In genomic region chr11:99339299-99339847, GRCm38 (mm10) we compare ENCODE assay signal across 22 mouse cellular contexts. TPM values are rescaled to one million over a fixed set of nuclear protein-coding genes. Genes with fewer than 3 reads are reported as not detected.
DNase-seq lines count a peak whose midpoint lies in the region; ATAC-seq lines count a peak whose summit lies in the region.
"Had no signal": no experiment of that assay in that cellular context is flagged by ENCODE, and none has a peak within 500 bp of the region (broad histone marks: within the 10 kb centered on the region; RNA-seq: fewer than 3 reads in every experiment).

No protein-coding gene starts in this region.

- H3K4me3 ChIP-seq in embryonic facial prominence, embryonic 14.5 days (ENCODE audit: low read depth, low read length): no peak overlapping the region
- H3K4me3 ChIP-seq in embryonic facial prominence, embryonic 10.5 days: no peak overlapping the region
- no peak overlapping the region for H3K4me3 ChIP-seq in hindbrain, embryonic 13.5 days
- no peak overlapping the region for H3K4me3 ChIP-seq in midbrain, embryonic 14.5 days (replicated peaks; ENCODE audit: low read depth, low read length)
- H3K4me3 ChIP-seq in kidney, embryonic 14.5 days (ENCODE audit: low read length): no peak overlapping the region
- H3K4me3 ChIP-seq: embryonic facial prominence, embryonic 12.5 days; heart, embryonic 13.5 days; megakaryocyte, embryonic 14.5 days; neural tube, embryonic 12.5 days had no signal

- no peaks in the 10 kb centered on the region for H3K9me3 ChIP-seq in embryonic facial prominence, embryonic 14.5 days (ENCODE audit: control insufficient read depth, low read length)
- H3K9me3 ChIP-seq in embryonic facial prominence, embryonic 10.5 days: no peaks in the 10 kb centered on the region
- H3K9me3 ChIP-seq in hindbrain, embryonic 13.5 days: no peaks in the 10 kb centered on the region
- no peaks in the 10 kb centered on the region for H3K9me3 ChIP-seq in midbrain, embryonic 14.5 days (ENCODE audit: control insufficient read depth, low read length)
- H3K9me3 ChIP-seq in kidney, embryonic 14.5 days (ENCODE audit: control insufficient read depth, low read length): no peaks in the 10 kb centered on the region
- H3K9me3 ChIP-seq: embryonic facial prominence, embryonic 12.5 days; heart, embryonic 13.5 days; megakaryocyte, embryonic 14.5 days; neural tube, embryonic 12.5 days had no signal

- 80% methylated on average over 11 of the region's 11 CpGs for WGBS in embryonic facial prominence, embryonic 14.5 days
- 78% methylated on average over 11 of the region's 11 CpGs for WGBS in embryonic facial prominence, embryonic 10.5 days
- WGBS in hindbrain, embryonic 13.5 days: 20% methylated on average over 11 of the region's 11 CpGs
- 11% methylated on average over 11 of the region's 11 CpGs for WGBS in midbrain, embryonic 14.5 days
- WGBS in kidney, embryonic 14.5 days: 77% methylated on average over 11 of the region's 11 CpGs

- H3K27me3 ChIP-seq in embryonic facial prominence, embryonic 14.5 days (replicated peaks; ENCODE audit: control insufficient read depth, insufficient read depth, low read length): no peaks in the 10 kb centered on the region
- H3K27me3 ChIP-seq in embryonic facial prominence, embryonic 10.5 days (replicated peaks; ENCODE audit: low read depth, poor library complexity, severe bottlenecking): no peaks in the 10 kb centered on the region
- no peaks in the 10 kb centered on the region for H3K27me3 ChIP-seq in hindbrain, embryonic 13.5 days
- no peaks in the 10 kb centered on the region for H3K27me3 ChIP-seq in midbrain, embryonic 14.5 days (ENCODE audit: control insufficient read depth, insufficient read depth, low read length)
- H3K27me3 ChIP-seq in kidney, embryonic 14.5 days (ENCODE audit: control insufficient read depth, insufficient read depth, low read length): no peaks in the 10 kb centered on the region
- H3K27me3 ChIP-seq: embryonic facial prominence, embryonic 12.5 days; heart, embryonic 13.5 days; megakaryocyte, embryonic 14.5 days; neural tube, embryonic 12.5 days had no signal

- no peak overlapping the region for H3K9ac ChIP-seq in embryonic facial prominence, embryonic 14.5 days (ENCODE audit: low read depth, low read length)
- H3K9ac ChIP-seq in hindbrain, embryonic 13.5 days: no peak overlapping the region
- no peak overlapping the region for H3K9ac ChIP-seq in midbrain, embryonic 14.5 days (replicated peaks; ENCODE audit: low read length)
- no peak overlapping the region for H3K9ac ChIP-seq in kidney, embryonic 14.5 days (ENCODE audit: low read depth, low read length)
- H3K9ac ChIP-seq: embryonic facial prominence, embryonic 12.5 days; heart, embryonic 13.5 days; neural tube, embryonic 12.5 days had no signal

- no peaks in the 10 kb centered on the region for H3K36me3 ChIP-seq in embryonic facial prominence, embryonic 14.5 days (ENCODE audit: control insufficient read depth, insufficient read depth, low read length)
- no peaks in the 10 kb centered on the region for H3K36me3 ChIP-seq in embryonic facial prominence, embryonic 10.5 days (replicated peaks)
- no peaks in the 10 kb centered on the region for H3K36me3 ChIP-seq in hindbrain, embryonic 13.5 days
- no peaks in the 10 kb centered on the region for H3K36me3 ChIP-seq in midbrain, embryonic 14.5 days (ENCODE audit: control insufficient read depth, insufficient read depth, low read length)
- no peaks in the 10 kb centered on the region for H3K36me3 ChIP-seq in kidney, embryonic 14.5 days (ENCODE audit: control insufficient read depth, insufficient read depth, low read length)
- H3K36me3 ChIP-seq: embryonic facial prominence, embryonic 12.5 days; heart, embryonic 13.5 days; neural tube, embryonic 12.5 days had no signal

- peak; percentile 39 for DNase-seq in embryonic facial prominence, embryonic 14.5 days (ENCODE audit: low spot score)
- no peak for DNase-seq in embryonic facial prominence, embryonic 10.5 days (ENCODE audit: low spot score)
- peak; percentile 8 for DNase-seq in brain, adult 2 months (ENCODE audit: low read depth, low spot score)
- peak; percentile 70 for DNase-seq in midbrain, embryonic 14.5 days
- DNase-seq in lung, adult 18-20 months: no peak
- no peak for DNase-seq in heart, adult 9 months (ENCODE audit: low spot score in 2 of 2)
- DNase-seq: cerebellum, adult 11 months; cerebellum, postnatal 14 days; heart, postnatal 4 days; lung, postnatal 14 days; right cerebral cortex, postnatal 4 days; thymus, postnatal 14 days had no signal

- no peaks in the 10 kb centered on the region for H3K4me1 ChIP-seq in embryonic facial prominence, embryonic 14.5 days (ENCODE audit: control insufficient read depth, insufficient read depth, low read length)
- H3K4me1 ChIP-seq in embryonic facial prominence, embryonic 10.5 days: no peaks in the 10 kb centered on the region
- H3K4me1 ChIP-seq in hindbrain, embryonic 13.5 days (replicated peaks): peaks cover 6% of the 10 kb centered on the region
- H3K4me1 ChIP-seq in midbrain, embryonic 14.5 days (ENCODE audit: control insufficient read depth, insufficient read depth, low read length): peaks cover 7% of the 10 kb centered on the region; the same call in 1 of the 2 replicates
- H3K4me1 ChIP-seq in kidney, embryonic 14.5 days (ENCODE audit: control insufficient read depth, insufficient read depth, low read length): no peaks in the 10 kb centered on the region
- H3K4me1 ChIP-seq: embryonic facial prominence, embryonic 12.5 days; heart, embryonic 13.5 days; megakaryocyte, embryonic 14.5 days had no signal

- H3K27ac ChIP-seq in embryonic facial prominence, embryonic 14.5 days (replicated peaks; ENCODE audit: low read depth, low read length): no peak overlapping the region
- H3K27ac ChIP-seq in embryonic facial prominence, embryonic 10.5 days (replicated peaks): no peak overlapping the region
- peak overlapping the region; percentile 35; the same call in 1 of the 2 replicates for H3K27ac ChIP-seq in hindbrain, embryonic 13.5 days
- no peak overlapping the region for H3K27ac ChIP-seq in midbrain, embryonic 14.5 days (replicated peaks; ENCODE audit: low read depth, low read length)
- H3K27ac ChIP-seq in kidney, embryonic 14.5 days (ENCODE audit: low read depth, low read length): no peak overlapping the region
- H3K27ac ChIP-seq: embryonic facial prominence, embryonic 12.5 days; heart, embryonic 13.5 days; kidney, postnatal 0 days; neural tube, embryonic 12.5 days had no signal

- H3K4me2 ChIP-seq in embryonic facial prominence, embryonic 14.5 days (ENCODE audit: low read depth, low read length): no peak overlapping the region
- H3K4me2 ChIP-seq in hindbrain, embryonic 13.5 days: no peak overlapping the region
- H3K4me2 ChIP-seq in midbrain, embryonic 14.5 days (ENCODE audit: low read length): no peak overlapping the region
- no peak overlapping the region for H3K4me2 ChIP-seq in kidney, embryonic 14.5 days (replicated peaks; ENCODE audit: low read depth, low read length)
- H3K4me2 ChIP-seq: embryonic facial prominence, embryonic 12.5 days; heart, embryonic 13.5 days; neural tube, embryonic 12.5 days had no signal

- no peak; the same call in 1 of the 2 replicates for ATAC-seq in embryonic facial prominence, embryonic 14.5 days (ENCODE audit: low read depth)
- ATAC-seq in hindbrain, embryonic 13.5 days (ENCODE audit: low FRiP score): no peak
- ATAC-seq in midbrain, embryonic 14.5 days (ENCODE audit: low FRiP score, low TSS enrichment): no peak
- no peak for ATAC-seq in kidney, embryonic 14.5 days (ENCODE audit: low FRiP score, low TSS enrichment)
- ATAC-seq: intestine, embryonic 16.5 days had no signal

RNA-seq across cellular contexts. Expression of gene Krt26, which starts 1.6 kb away (rescaled TPM):
- 0.24 and 0.42 TPM in 2 replicates for polyA plus RNA-seq in embryonic facial prominence, embryonic 14.5 days (2014; fragmentation: Nextera tagmentation; extraction: Ambion mirVana)
- 0.06 TPM in 1 of 2 replicates, not detected in the other for polyA plus RNA-seq in embryonic facial prominence, embryonic 10.5 days (2016; fragmentation: Nextera tagmentation; extraction: Ambion mirVana)
- polyA plus RNA-seq in hindbrain, embryonic 13.5 days (2015; fragmentation: Nextera tagmentation; extraction: Ambion mirVana): 0.13 and 0.21 TPM in 2 replicates
- polyA plus RNA-seq in midbrain, embryonic 14.5 days (2014; fragmentation: Nextera tagmentation; extraction: Ambion mirVana): 0.28 and 0.51 TPM in 2 replicates
- not detected in 2 replicates for polyA plus RNA-seq in kidney, embryonic 14.5 days (2014; fragmentation: Nextera tagmentation; extraction: Ambion mirVana)
- polyA plus RNA-seq: embryonic facial prominence, embryonic 12.5 days; heart, embryonic 13.5 days; intestine, embryonic 16.5 days; kidney, postnatal 0 days; limb, embryonic 14.5 days; liver, embryonic 16.5 days had no signal

RNA-seq across cellular contexts. Expression of gene Krt27, which starts 11.5 kb away (rescaled TPM):
- 3.2 and 6.1 TPM in 2 replicates for polyA plus RNA-seq in embryonic facial prominence, embryonic 14.5 days (2014; fragmentation: Nextera tagmentation; extraction: Ambion mirVana)
- polyA plus RNA-seq in embryonic facial prominence, embryonic 10.5 days (2016; fragmentation: Nextera tagmentation; extraction: Ambion mirVana): 0.15 TPM in 1 of 2 replicates, not detected in the other
- polyA plus RNA-seq in hindbrain, embryonic 13.5 days (2015; fragmentation: Nextera tagmentation; extraction: Ambion mirVana): not detected in 2 replicates
- polyA plus RNA-seq in midbrain, embryonic 14.5 days (2014; fragmentation: Nextera tagmentation; extraction: Ambion mirVana): not detected in 2 replicates
- not detected in 2 replicates for polyA plus RNA-seq in kidney, embryonic 14.5 days (2014; fragmentation: Nextera tagmentation; extraction: Ambion mirVana)
- polyA plus RNA-seq: embryonic facial prominence, embryonic 12.5 days; heart, embryonic 13.5 days; intestine, embryonic 16.5 days; kidney, postnatal 0 days; limb, embryonic 14.5 days; liver, embryonic 16.5 days; neural tube, embryonic 12.5 days had no signal

RNA-seq across cellular contexts. Expression of gene Krt25, which starts 16.6 kb away (rescaled TPM):
- 4.4 and 6.2 TPM in 2 replicates for polyA plus RNA-seq in embryonic facial prominence, embryonic 14.5 days (2014; fragmentation: Nextera tagmentation; extraction: Ambion mirVana)
- polyA plus RNA-seq in embryonic facial prominence, embryonic 10.5 days (2016; fragmentation: Nextera tagmentation; extraction: Ambion mirVana): not detected in 2 replicates
- 0.19 and 0.35 TPM in 2 replicates for polyA plus RNA-seq in hindbrain, embryonic 13.5 days (2015; fragmentation: Nextera tagmentation; extraction: Ambion mirVana)
- 0.11 TPM in 1 of 2 replicates, not detected in the other for polyA plus RNA-seq in midbrain, embryonic 14.5 days (2014; fragmentation: Nextera tagmentation; extraction: Ambion mirVana)
- polyA plus RNA-seq in kidney, embryonic 14.5 days (2014; fragmentation: Nextera tagmentation; extraction: Ambion mirVana): not detected in 2 replicates
- polyA plus RNA-seq: embryonic facial prominence, embryonic 12.5 days; heart, embryonic 13.5 days; limb, embryonic 14.5 days; liver, embryonic 16.5 days had no signal

RNA-seq across cellular contexts. Expression of gene Krt28, which starts 35.3 kb away (rescaled TPM):
- 2.8 and 3.4 TPM in 2 replicates for polyA plus RNA-seq in embryonic facial prominence, embryonic 14.5 days (2014; fragmentation: Nextera tagmentation; extraction: Ambion mirVana)
- polyA plus RNA-seq in embryonic facial prominence, embryonic 10.5 days (2016; fragmentation: Nextera tagmentation; extraction: Ambion mirVana): 0.26 and 0.39 TPM in 2 replicates
- polyA plus RNA-seq in hindbrain, embryonic 13.5 days (2015; fragmentation: Nextera tagmentation; extraction: Ambion mirVana): 0.43 and 0.47 TPM in 2 replicates
- polyA plus RNA-seq in midbrain, embryonic 14.5 days (2014; fragmentation: Nextera tagmentation; extraction: Ambion mirVana): 0.17 and 0.26 TPM in 2 replicates
- 0.18 TPM in 1 of 2 replicates, not detected in the other for polyA plus RNA-seq in kidney, embryonic 14.5 days (2014; fragmentation: Nextera tagmentation; extraction: Ambion mirVana)
- polyA plus RNA-seq: heart, embryonic 13.5 days; kidney, postnatal 0 days; liver, embryonic 16.5 days had no signal

RNA-seq across cellular contexts. Expression of gene Krt10, which starts 49.8 kb away (rescaled TPM):
- 76.8 and 167 TPM in 2 replicates for polyA plus RNA-seq in embryonic facial prominence, embryonic 14.5 days (2014; fragmentation: Nextera tagmentation; extraction: Ambion mirVana)
- 18.6 and 25.3 TPM in 2 replicates for polyA plus RNA-seq in embryonic facial prominence, embryonic 10.5 days (2016; fragmentation: Nextera tagmentation; extraction: Ambion mirVana)
- polyA plus RNA-seq in hindbrain, embryonic 13.5 days (2015; fragmentation: Nextera tagmentation; extraction: Ambion mirVana): 32.7 and 41.6 TPM in 2 replicates
- polyA plus RNA-seq in midbrain, embryonic 14.5 days (2014; fragmentation: Nextera tagmentation; extraction: Ambion mirVana): 33.8 and 37.9 TPM in 2 replicates
- 31.3 and 37.5 TPM in 2 replicates for polyA plus RNA-seq in kidney, embryonic 14.5 days (2014; fragmentation: Nextera tagmentation; extraction: Ambion mirVana)

Comparison
In these comparisons a context has a peak if more than half of its experiments do, and no peak if none do; other contexts are left out.
1. DNase-seq: peak in embryonic facial prominence, embryonic 14.5 days (single experiment), brain, adult 2 months (single experiment) and midbrain, embryonic 14.5 days (single experiment); none in embryonic facial prominence, embryonic 10.5 days (single experiment), lung, adult 18-20 months (0 of 2) and heart, adult 9 months (0 of 2).